Mouse (Mus musculus) naive thymus-derived CD4-positive, alpha-beta T cell, adult 2 months (primary cell): ENCODE data around the gene Mybpc2.

Experiments used
- DNase-seq: peaks from one replicate; pipeline ENCODE4 v3.0.0-alpha.2; 2011; ENCODE audit warnings: low read depth

Mybpc2 gene

DNA sequence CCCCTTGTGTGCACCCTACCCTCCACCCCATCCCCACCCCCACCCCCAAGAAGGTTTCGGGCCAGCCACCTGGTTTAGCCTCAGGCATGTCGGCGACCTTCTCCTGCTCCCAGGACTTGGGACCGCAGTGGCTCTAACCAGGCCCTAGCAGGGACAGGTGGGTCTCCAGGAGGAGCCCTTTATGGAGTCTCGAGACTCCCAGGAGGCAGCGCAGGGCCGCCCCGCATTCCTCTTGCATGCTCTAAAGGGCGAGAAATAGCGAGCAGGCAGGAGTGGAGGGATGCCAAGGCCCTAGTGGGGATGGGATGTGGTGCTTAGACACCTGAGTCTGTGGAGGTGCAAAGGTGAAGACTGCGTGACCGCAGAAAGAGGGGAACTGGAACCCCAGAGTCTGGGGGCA is at the start of gene Mybpc2:
Gene Mybpc2, minus strand, starts transcription at position 155 of the 400 bp plus-strand sequence.
- no peak for DNase-seq

DNA sequence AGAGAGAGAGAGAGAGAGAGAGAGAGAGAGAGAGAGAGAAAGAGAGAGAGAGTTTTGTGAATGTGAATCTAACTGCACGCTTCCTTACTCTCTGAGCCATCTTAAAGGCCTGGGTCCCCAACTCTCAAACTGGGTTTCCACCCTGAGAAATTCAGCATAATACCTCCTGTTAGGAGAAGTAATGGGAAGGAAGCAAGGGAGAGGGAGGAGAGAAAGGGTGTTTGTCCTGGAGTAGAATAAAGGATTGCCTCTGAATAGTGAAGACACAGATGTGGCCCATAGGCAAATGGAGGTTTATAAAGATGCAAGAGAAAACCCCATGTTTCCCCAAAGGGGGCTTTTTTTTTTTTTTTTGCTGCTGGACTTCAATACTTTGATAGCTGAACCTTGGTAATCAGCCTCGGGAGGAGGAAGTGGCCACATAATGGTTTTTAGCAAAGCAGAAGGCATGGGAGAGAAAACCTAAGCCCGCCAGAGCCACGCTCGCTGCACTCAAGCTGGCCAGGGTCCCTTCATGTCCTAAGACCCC is 48.6 kb upstream of the Mybpc2 start:
- no peak for DNase-seq

DNA sequence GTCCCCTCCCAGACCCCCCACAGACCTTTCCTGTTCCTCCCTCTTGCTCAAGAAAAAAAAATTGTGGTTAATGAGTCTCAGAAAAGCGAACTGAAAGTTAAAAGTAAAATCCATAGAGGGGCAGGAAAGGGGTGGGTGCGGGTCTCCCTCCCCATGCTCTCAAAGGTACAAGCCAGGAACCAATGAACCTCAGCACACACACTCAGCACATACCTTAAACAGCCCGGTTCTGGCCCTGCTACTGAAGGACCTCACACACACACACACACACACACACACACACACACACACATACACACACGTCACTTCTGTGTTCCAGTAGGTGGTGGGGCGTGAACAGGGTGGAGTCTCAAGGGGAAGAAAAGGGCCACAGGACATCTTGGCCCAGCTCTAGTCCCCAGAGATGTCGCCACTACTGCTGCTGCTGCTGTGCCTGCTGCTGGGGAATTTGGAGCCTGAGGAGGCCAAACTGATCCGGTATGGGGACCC is 47.8 kb upstream of the Mybpc2 start, which contains the start of gene Napsa:
Gene Napsa, plus strand, starts transcription at position 168 of the 489 bp plus-strand sequence.
- no peak for DNase-seq

DNA sequence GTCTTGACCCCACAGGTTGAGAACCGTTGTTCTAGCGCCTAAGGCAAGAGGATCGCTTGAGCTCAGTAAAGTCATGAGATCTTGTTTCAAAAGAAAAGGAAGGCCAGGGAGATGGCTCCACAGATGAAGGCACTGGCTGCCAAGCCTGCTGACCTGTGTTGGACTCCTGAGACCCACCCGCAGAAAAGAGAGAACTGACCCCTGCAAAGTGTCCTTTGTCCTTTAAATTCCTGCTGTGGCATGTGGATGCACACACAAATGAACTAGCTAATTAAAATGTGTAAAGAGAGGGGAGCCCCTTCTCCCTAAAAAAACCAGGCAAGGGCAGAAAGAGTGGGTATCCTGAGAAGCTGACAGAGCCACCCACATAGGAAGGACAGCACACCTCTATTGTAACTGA is 47.4 kb upstream of the Mybpc2 start:
- DNase-seq: no peak

DNA sequence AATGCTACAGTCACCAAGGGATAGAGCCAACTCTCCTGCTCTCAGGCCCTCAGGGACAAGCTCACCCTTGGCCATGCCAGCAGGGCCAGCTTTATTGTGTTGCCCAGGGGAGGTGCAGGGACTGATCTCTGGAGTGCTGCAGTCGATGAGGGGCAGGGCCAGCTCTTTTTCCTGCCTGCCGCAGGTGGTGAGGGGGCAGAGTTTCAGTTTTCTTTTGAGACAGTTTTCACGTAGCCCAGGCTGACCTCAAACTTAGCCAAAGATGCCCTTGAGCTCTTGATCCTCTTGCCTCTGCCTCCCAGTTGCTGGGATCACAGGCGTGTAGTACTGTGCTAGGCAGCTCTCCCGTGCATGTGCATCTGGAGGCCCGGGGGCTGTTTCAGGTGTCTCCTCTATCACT is 46.5 kb upstream of the Mybpc2 start:
- DNase-seq: no peak

DNA sequence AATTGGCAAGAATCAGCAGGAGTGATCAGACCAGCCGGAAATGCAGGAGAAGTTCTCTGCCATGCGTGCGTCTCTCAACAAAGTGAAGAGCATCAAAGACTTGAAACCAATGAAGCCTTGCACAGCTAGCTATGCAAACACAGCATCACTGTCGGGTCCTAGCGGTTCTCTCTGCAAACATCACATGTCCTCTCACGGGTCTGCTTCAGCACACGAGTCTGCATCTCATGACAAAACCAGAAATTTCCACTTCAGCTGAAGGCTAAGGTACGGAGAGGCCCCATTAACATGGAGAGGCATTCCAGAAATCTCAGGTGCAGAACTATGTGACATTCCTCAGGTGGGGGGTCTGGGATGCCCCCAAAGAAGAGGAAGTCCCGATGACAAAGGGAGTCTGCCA is 44.3 kb upstream of the Mybpc2 start:
- no peak for DNase-seq

DNA sequence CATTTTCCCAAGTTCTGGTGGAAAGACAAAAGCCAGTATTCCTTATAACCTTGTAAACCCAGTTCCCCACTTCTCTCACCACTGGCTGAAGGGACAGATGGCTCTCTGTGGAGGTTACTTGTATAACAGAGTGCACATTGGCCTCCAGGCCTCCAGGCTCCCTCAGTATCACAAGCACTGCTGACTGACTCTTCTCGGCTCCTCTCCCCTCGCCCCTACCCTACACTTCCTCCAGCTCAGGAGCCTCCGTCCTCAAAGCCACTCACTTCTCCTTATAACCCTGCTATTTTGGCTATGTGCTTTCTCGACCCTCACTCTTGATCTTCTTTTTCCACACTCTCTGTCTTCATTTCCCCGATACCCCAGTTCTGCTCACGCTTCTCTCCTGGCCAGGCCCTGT is 41.0 kb upstream of the Mybpc2 start:
- DNase-seq: no peak

DNA sequence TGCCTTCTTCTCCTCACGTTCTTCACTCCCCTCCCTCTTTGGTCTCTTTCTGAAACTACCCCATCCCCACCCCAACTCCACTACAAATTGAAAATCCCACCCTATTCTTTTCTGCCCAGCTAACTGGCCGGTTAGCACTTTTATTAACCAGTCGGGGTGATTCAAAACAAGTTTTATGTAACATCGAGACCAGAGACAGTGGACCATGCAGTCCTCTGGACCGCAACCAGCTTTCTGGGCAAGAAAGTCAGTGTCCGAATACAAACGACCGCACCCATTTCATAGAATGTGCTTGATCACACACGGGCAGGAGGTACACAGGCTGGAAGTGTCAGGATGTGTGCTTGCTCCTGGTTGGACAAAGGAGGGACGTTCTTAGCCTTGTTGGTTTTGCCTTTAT is 40.0 kb upstream of the Mybpc2 start:
- no peak for DNase-seq

DNA sequence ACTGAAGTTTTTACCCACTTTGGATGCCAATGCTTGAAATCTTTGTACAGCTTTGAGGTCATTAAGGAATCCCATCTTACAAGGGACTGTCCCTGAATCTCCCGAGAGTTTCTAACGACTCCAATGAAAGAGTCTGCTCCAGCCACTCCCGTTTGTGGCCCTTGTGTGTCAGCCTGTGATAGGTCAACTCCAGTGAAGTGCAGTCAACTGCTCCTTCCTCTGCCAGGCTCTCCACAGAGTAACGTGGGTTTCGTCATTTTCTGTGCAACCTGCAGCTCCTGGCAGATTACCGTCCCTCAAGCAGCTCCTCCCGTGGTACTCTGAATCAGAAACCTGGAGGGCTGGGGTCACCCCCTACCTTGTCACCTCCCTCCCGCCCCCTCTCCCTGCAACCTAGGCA is 38.8 kb upstream of the Mybpc2 start:
- no peak for DNase-seq

DNA sequence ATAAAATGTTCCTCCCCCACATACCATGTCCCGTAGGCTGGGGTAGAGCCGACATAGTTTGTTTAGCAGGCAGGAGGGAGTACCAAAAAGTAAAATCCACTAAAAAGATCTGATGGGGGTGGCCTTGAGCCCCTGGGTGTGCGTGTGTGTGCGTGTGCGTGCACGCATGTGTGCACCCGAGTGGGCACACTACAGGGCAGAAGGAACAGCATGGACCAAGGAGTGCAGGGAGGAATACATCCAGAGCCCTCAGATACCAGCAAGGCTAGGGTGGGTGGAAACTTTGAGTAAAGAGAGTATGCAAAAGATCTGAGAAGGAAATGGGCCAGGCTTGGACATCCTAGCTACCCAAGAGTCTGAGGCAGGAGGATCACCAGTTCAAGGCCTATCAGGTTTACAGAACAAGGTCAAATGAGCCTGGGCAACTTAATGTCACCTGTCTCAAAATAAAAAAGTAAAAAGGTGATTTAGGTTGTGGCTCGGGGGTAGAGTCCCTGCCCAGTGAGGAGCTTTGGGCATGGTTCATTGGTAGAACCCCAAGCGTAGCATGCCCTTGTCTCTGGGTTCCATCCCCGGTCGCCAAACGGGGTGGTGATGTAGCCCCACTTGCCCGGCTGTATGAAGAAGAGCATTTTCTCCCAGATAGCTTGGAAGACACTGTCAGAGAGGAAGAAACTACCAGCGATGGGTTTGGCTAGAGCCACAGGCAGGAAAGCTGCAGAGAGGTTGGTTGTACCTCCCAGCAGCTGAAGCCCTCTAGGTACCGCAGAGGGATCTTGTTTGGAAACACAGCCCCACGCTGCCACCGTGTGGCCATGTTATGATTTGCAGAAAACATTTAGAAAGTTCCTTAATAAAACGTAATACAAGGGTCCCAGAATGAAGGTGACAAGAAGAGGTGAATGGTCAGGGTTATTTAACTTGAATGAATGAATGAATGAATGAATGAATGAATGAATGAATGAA is 36.3 kb upstream of the Mybpc2 start:
- DNase-seq: peak; percentile 91

DNA sequence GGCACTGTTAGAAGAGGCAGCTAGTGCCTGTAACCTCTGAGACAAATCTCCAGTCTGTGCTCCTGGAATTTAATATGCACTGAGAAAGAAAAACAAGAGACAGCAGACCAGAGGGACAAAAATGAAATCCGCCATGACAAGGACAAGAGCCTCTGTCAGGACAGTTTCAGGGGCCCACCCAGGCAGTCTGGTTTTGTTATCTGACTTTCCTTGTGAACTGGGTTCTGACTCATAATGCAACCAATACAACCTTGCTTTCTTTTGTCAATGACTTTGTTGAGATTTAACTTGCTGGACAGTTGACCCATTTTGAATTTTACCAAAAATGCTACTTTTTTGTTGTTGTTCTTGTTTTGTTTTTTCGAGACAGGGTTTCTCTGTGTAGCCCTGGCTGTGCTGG is 33.2 kb upstream of the Mybpc2 start:
- no peak for DNase-seq

DNA sequence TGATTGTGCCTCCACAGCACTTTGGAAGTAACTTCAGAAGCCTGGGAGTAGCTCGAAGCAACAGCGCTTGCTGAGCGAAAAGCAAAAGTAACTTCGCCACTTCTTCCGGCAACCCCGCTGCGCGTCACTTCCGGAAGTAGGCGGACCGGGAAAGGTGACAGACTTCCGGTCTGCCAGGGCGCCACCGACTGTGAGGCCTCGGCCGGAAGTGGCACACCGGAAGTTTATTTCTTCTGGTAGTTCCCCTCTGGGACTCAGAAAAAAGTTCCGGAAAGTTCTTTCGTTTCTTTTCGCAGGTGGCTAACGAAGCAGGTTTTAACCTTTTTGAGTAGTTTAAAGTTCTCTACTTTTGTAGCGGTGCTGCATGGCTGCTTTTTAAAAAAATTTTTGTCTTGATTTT is 29.4 kb upstream of the Mybpc2 start, which contains the start of gene Nr1h2:
Gene Nr1h2, minus strand, starts transcription at position 126 of the 400 bp plus-strand sequence.
- DNase-seq: peak; percentile 97

DNA sequence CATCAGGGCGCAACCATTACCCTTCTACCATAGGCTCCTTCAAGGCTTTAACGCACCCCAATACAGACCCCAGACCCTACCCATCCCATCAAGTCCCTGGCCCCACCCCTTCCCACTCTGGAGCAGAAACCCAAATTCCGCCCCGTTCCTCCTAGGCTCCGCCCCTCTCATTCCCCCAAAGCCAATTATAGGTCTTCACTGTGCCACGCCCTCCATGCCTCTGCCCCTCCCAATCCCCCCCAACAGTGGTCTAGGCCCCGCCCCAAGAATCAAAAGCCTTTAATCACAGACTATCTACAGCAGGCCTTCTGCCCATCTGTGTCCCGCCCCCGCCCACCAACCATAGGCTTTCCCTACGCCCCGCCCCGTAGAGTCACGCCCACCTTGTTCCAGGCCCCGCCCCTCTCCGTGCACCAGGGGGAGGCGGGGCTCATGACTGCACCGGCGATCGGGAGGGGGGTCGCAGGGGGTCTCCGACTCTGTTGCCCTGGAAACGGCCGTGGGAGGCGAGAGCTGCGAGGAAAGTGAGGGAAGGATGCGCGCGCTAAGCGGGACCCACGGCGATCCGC is 28.8 kb upstream of the Mybpc2 start:
- peak; percentile 81 for DNase-seq

DNA sequence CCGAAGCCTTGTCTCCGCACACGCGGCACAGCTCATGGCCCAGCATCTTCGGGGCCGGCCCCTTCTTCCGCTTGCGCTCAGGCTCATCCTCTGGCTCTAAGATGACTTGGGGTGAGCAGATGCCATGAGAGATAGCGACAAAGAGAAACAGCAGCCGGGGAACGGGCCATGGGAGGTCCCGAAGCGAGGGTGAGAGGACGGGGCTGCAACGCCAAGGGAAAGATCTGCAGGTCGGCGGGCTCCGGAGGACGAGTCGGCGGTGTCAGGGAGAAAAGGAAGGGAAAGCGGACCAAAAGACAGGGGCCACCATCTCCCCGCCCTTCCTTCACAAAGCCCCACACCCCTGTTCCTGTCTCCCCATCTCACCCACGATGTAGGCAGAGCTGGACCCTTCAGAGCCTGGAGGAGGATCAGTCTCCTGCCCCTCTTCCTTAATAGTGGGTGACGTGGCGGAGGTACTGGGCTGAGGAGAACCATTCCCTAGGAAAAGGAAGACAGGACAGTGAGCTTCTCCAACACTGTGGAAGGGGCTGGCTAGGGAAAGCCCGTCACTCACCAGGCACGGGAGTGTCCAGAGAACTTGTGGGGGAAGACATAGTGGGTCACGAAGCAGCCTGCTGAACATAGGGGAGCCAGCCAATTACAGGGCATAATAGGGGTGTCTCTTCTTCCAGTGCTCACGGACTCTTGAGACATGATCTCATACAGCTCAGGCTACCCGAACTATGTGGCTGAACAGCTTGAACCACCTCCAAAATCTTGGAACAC is 27.9 kb upstream of the Mybpc2 start:
- DNase-seq: no peak

DNA sequence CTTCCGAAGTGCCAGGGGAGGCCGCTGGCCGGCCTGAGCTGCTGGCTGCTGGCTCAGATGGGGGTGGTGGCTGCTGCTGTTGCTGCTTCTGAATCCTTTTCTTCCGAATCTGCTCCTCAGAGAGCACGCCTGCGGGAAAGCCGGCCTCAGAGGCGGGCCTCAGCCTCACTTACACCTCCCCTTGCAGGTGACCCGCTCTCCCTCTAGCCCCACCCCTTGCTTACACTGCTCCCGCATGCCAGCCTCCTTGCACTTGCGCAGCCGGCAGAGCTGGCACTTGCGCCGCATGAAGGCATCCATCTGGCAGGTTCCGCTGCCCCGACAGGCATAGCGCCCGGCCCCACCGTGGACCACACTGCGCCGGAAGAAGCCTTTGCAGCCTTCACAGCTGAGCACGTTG is 27.3 kb upstream of the Mybpc2 start:
- DNase-seq: no peak

DNA sequence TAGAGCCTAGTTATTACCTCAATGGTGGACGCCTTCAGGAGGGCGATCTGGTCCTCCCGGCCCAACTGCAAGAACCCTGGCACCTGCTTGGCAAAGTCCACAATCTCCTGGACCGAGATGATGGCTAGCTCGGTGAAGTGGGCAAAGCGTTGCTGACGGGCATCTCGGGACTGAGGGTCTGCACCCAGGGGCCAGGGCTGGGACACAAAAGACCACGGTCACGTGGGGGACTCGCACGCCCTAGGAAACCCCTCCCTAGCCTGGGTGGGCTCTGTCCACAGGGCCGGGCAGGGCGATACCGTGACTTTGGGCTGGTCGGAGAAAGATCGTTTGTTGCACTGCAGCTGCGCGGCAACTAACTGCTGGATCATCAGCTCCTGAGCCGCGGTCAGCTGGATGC is 26.8 kb upstream of the Mybpc2 start:
- no peak for DNase-seq

DNA sequence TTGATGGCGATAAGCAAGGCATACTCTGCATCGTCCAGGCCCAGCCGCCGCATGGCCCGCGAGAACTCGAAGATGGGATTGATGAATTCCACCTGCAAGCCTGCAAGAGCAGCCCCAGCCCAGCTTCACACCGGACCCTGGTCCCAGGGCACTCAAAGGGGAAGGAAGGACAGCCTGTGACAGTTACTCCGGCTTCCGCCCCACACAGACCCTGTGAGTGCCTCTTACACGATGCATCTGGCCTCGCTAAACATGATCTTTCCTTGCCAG is 25.9 kb upstream of the Mybpc2 start:
- DNase-seq: peak; percentile 16

DNA sequence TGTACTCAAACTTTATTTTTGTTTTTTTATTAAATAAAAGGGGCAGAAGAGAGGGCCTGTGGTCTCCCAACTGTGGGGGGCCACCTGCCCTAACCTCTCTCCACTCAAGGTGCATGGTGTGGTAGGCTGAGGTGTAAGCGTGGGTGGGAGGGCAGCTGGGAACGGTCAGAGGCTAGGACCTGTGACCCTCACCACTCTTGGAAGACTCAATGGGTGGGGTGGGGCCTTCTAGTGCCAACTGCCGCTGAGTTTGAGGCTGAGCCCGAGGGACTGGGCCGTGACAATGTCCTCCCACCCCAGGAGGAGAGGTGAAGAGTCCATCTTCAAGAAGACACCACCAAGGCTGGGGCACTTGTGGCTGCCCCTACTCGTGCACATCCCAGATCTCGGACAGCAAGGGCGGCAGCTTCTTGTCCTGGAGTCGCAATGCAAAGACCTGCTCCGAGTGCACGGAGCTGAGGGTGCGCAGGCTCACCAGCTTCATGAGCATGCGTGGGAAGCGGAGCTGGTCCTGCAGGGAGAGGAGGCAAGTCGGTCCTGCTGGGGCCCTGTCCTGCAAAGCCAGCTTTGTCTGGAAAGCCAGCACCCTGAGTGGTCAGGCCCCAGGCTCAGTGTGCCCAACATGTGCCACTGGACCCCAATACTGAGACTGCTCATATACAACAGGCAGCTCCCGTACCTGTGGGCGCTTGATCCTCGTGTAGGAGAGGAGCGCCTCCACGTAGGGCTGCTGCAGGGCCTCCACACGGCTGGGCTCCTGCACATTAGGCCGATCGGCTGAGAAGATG is 25.4 kb upstream of the Mybpc2 start:
- DNase-seq: peak; percentile 27

DNA sequence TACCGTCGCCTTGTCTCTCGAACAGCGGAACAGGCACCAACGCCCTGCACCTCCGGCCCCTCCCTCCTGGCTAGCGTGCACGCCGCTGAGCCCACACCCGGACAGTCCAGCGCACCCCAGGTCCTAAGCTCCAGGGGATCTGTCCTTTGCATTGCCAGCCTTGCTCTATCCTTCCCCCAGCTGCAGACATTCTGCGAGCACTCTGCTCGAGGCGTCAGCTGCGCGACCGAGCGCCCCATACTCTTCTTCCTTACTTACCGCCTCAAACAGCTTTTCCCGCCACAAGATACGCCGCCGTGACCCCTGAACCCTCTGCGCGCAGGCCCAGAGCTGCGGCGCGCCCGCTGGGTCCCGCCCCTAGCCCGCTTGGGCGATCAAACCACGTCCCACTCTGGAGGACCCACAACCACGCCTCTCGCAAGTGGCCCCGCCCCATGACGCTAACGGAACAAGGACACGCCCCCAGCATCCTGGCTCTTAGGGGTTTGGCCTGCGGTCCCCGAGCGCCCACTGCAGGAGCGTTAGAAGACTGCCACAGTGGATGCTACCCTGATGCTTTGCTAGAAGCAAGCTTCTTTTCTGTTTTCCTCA is 24.1 kb upstream of the Mybpc2 start, which contains the start of gene Pold1:
Gene Pold1, minus strand, starts transcription at position 353 of the 591 bp plus-strand sequence.
- DNase-seq: peak; percentile 100

DNA sequence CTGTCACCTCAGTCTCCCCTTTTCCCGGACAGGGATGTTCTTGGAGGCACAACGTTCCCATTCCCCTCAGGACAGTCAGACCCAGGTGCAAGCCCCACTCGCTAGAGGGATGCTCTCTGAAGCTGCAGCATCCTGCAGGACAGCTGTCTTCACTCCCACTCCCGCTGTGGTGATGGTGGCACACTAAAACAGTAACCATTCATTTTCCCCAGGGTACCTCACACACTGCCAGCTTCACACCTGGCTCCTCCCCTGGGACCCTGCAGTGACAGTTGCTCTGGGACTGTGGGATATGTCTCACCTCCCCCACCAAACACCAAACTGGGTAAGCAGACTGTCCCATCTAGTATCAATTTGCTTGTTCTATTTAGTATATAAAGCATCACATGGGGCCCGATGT is 23.3 kb upstream of the Mybpc2 start:
- DNase-seq: peak; percentile 17

DNA sequence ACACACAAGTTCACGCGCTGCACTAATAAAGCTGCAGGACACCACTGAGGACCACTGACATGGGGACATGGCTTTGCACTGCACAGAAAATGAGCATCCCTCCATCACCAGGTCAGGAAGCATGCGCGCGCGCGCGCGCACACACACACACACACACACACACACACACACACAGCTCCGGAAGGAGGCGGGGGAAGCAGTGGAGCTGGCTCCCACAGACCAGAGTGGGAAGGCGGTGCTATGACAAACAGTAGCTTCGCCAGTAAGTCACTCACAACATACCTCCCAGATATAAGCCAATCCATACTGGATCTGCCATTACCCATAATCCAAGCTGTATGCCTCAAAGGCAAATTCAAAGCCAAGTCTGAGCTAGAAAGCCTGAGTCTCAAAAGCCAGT is 22.6 kb upstream of the Mybpc2 start:
- peak; percentile 51 for DNase-seq
